Mouse (Mus musculus) T-helper 2 cell (primary cell): ENCODE measurements around the gene 1700020L24Rik.

Source experiments
- in situ Hi-C: fragments of 300-600 bp; cut with MboI, MseI; formaldehyde crosslinking; loops from one replicate; pipeline ENCODE4 v1.15.1; 2025; ENCODE audit warnings: high pct_unique_total_duplicates

The 1700020L24Rik gene

DNA sequence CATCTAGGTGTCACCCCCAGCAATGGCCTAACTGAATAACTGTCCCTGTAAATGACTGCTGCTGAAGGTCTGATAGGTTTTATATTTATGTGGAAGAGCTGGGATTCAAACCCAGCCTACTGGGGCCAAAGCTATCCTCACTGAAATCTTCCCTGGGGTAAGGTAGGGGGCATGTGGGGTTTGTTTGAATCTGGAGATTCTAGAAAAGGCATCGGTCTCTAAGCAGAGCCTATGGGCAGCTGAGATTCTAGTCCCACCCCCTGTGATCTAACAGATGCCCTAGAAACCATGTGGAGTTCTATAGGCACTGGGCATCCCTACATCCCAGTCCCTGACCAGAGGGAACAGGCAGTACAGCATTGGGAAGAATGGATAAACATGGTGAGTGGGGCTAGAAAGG, at the start of gene 1700020L24Rik:
Gene 1700020L24Rik, plus strand, starts transcription at position 301 of the 400 bp plus-strand sequence.
- in situ Hi-C loops: no loop called here

DNA sequence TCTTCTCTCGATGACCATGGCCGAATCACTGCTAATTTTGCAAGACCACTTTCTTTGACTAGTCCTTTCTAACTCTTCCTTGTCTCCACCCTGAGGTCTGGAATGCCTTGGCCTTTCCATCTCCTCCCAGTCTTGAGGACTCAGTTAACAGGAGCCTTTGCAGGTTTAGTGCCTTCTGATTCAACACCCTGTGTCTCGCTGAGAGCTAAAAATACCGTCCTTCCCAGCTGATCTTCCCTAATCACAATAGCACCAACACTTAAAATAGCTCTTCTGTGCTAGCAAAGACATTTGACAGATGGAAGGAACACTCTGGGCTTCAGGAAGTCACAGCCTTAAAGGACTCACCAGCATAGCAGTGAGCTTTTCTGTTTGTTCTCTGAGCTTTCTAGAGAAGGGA, 44.4 kb upstream of the 1700020L24Rik start:
- in situ Hi-C loops: no loop called here

DNA sequence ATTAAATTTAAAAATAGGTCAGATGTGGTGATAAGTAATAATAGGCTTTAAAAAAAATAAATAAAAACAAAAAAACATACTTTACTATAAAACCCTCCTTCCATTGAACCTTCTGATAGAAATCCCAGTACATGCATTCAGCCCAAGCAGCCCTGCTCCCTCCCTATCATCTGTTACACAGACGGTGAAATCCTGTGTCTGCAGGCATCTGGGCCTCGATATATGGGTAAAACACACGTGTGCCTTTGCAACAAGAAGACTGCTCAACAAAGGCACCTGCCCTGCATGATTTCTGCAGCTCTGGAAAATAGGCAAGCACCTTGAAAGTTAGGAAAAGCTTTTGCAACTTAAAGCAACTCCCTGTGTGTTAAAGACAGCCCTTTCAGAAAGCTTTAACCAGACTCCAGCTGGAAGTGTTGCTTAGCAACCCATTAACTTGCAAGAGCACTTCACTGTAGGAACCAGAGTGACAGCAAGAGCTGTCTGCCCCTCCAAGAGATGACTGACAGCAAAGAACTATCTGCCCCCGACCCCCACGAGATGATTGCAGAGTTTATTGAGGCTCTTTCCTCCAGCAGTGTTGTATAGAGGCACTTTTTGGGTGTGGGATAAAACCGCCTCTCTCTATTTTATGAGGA, 42.6 kb upstream of the 1700020L24Rik start:
- in situ Hi-C loops: no loop called here

DNA sequence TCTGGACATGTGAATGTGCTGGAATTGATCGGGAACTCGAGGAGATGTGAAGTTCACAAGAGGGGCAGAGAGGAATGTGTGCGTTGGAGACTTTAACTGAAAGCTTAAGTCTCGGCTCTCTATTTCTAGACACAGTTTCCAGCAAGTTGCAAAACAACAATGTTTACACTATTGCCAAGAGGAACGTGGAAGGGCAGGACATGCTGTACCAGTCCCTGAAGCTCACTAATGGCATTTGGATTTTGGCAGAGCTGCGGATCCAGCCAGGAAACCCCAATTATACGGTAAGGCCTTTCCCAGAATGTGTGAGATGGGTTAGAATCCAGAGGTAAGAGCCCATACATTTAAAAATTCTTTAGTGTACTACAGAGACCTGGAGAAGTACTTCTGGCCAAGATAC, 39.9 kb upstream of the 1700020L24Rik start:
- in situ Hi-C loops: no loop called here

- in situ Hi-C loops: no loop called here
Observed at GRCm38 (mm10) chr11:83398724-83399123, 38.8 kb upstream of the 1700020L24Rik start.

- in situ Hi-C loops: loop anchor here (10.0 kb wide), 1 partner anchor 729 kb away; no protein-coding TSS in a partner anchor
Observed at GRCm38 (mm10) chr11:83403787-83404186, 33.7 kb upstream of the 1700020L24Rik start.

- in situ Hi-C loops: loop anchor here (10.0 kb wide), 1 partner anchor 732 kb away; no protein-coding TSS in a partner anchor
Observed at GRCm38 (mm10) chr11:83406391-83406790, 31.1 kb upstream of the 1700020L24Rik start.

GRCm38 (mm10) chr11:83408242-83408641, 29.2 kb upstream of the 1700020L24Rik start:
- in situ Hi-C loops: loop anchor here (10.0 kb wide), 1 partner anchor 733 kb away; no protein-coding TSS in a partner anchor

- in situ Hi-C loops: loop anchor here (10.0 kb wide), 1 partner anchor 734 kb away; no protein-coding TSS in a partner anchor
Observed at GRCm38 (mm10) chr11:83409087-83409754, 28.3 kb upstream of the 1700020L24Rik start, which contains the start of gene Rasl10b. Gene Rasl10b (plus strand): TSS chr11:83409137.

DNA sequence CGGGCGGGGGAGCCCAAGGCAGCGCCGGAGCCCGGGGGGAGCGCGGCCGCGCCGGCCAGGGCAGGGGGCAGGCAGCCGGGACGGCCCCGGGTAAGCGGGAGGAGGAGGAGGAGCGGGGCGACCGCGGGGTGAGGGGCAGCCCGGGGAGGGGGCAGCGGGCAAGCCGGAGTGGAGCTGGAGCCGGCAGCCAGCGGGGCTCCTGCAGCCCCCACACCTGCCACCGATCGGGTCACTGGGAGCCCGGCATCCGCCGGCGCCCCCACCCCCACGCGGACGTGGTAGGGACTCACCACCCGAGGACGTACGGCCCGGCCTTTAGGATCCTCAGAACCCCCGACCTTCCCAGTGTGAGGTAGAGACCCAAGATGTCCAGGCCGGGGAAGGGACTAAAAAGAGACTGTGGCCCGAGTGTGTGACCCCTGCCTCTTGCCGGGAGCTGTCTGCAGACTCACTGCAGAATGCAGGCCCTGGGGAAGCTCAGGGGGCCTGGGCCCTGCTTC, 27.6 kb upstream of the 1700020L24Rik start:
- in situ Hi-C loops: loop anchor here (10.0 kb wide), 1 partner anchor 735 kb away; no protein-coding TSS in a partner anchor

DNA sequence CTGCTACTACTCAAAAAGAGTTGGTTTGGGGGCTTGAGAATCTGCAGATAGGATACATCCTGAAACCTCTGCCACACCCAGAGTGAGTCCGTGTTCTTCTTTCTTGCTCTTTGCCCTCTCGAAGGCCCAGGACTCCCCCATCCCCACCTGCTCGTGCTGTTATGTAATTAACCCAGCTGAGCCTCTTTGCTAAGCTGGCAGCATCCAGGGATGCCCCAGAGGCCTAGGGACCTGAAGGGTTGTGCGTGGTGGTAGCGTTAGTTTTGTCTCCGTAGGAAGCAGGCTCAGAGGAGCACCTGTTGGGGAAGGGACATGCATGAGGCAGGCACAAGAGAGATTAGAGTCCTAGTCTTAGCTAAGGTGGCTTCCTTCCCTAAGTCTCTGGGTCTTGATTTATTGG, 27.0 kb upstream of the 1700020L24Rik start:
- in situ Hi-C loops: no loop called here

- in situ Hi-C loops: no loop called here
Observed at GRCm38 (mm10) chr11:83417080-83417479, 20.4 kb upstream of the 1700020L24Rik start.

- in situ Hi-C loops: no loop called here
Observed at GRCm38 (mm10) chr11:83417708-83418107, 19.8 kb upstream of the 1700020L24Rik start.

GRCm38 (mm10) chr11:83418566-83418965, 18.9 kb upstream of the 1700020L24Rik start:
- in situ Hi-C loops: no loop called here

- in situ Hi-C loops: loop anchor here (10.0 kb wide), 2 partner anchors 66 to 96 kb away; no protein-coding TSS in a partner anchor
Observed at GRCm38 (mm10) chr11:83420338-83420737, 17.1 kb upstream of the 1700020L24Rik start.

GRCm38 (mm10) chr11:83421305-83421704, 16.2 kb upstream of the 1700020L24Rik start:
- in situ Hi-C loops: loop anchor here (10.0 kb wide), 2 partner anchors 67 to 97 kb away; no protein-coding TSS in a partner anchor

DNA sequence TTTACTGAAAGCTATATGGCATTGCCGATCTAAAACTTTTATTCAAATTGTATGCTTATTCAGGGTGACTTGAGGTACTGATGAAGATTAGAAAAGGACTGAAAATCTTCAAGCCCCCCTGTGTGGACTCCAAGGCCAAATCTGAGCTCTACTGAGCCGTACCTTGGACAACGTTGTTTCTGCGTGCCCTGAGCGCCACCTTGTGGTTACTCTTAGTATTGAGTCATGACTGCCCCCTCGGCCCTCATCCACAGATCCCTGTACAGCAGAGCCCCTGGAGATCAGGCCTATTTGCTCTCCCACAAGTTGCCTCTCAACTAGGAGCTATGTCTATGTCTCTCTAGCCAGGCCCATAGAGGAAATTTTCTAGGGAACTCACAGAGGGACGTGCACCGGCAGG, 12.8 kb upstream of the 1700020L24Rik start:
- in situ Hi-C loops: loop anchor here (10.0 kb wide), 2 partner anchors 70 to 100 kb away; no protein-coding TSS in a partner anchor

DNA sequence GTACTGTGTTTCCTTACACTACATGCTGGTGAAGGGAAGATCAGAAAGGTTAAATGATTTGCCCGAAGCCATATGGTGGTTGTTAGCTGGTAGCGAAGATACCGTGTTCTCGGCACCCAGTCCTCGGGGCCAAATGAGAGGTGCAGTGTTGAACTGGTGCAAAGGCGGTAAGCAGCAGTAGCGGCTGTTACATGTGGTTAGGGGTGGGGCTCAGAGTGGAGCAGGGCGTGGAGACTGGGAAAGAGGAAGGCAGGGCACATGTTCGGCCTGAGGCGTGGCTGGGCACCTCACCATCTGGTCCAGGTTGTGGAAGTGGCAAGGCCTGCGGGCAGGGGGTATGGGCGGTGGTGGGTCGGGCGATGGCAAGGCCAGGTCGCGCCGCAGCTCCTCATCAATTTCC, 10.5 kb upstream of the 1700020L24Rik start:
- in situ Hi-C loops: loop anchor here (10.0 kb wide), 2 partner anchors 72 to 102 kb away; no protein-coding TSS in a partner anchor

DNA sequence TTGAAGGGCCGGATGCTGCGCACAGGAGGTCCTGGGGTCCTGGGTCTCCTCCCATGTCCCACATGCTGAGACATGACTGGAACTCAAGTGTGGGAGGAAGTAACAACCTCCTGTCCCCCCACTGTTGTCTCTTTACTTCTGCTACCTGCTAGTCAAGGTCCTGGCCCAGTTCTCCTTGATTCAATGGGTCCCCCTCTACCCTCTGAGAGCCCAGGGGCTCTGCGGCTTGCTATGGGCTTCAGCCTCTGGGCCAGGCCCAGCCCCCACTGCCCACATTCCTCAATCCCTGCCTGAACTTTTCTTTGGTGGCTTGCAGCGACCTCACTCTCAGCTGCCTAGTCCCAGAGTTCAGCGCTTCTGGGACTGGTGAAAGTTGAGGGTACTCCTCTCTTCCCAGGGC, 8.1 kb upstream of the 1700020L24Rik start, which contains the start of gene Gas2l2:
Gene Gas2l2, minus strand, starts transcription at position 101 of the 400 bp plus-strand sequence.
- in situ Hi-C loops: loop anchor here (10.0 kb wide), 2 partner anchors 75 to 105 kb away; no protein-coding TSS in a partner anchor

GRCm38 (mm10) chr11:83432533-83432932, 4.9 kb upstream of the 1700020L24Rik start:
- in situ Hi-C loops: no loop called here

DNA sequence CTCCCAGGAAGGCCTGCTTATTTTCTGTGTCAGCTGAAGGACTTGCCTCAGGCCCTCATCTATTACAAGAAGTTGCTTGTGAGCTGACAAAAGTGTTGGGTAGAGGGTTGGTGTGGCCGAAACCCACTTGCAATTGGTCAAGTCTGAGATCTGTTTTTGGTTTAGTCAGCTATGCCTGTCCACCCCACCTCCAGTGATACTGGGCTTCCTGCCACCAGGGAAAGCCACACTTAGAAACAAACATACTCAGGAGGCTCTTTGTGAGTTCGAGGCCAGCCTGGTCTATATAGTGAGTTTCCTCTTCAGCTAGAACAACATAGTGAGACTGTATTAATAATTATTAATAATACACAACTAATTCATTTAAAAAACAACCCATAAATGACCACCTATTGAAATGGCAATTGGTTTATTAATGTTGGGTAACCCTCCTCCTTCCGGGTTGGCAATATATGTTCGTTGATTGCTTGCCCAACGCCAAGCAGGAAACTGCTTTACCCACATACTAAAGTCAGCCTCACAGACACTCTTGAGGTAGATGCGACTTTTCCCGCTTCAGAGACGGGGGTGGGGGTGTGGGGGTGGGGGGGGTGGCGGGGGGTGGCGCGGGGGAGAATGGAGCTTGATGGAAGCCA, 2.1 kb downstream of the 1700020L24Rik start:
- in situ Hi-C loops: no loop called here
